Mouse (Mus musculus): ENCODE measurements around the gene 9430038I01Rik.
A peak's percentile ranks its signal among the peaks of the same experiment; 100 is the strongest.

Gene 9430038I01Rik

DNA sequence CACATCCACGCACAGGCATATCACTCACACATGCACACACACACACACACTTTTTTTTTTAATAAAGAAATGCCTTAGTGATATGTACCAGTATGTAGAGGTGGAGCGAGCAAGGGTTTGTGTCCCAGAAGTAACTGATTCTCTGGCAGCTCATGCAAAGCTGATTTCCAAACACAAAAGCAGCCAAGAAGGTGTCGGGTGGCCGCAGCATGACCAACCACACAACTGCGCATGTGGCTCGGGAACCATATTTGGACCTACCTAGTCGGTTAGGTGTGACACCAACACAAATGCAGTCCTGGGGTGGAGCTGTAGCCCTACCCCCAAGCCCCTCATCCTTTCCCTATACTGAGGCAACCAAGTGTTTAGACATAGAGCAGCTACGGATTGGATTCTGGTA lies 45.5 kb downstream of the 9430038I01Rik start:
- no peak for DNase-seq (ENCODE audit: low spot score)

DNA sequence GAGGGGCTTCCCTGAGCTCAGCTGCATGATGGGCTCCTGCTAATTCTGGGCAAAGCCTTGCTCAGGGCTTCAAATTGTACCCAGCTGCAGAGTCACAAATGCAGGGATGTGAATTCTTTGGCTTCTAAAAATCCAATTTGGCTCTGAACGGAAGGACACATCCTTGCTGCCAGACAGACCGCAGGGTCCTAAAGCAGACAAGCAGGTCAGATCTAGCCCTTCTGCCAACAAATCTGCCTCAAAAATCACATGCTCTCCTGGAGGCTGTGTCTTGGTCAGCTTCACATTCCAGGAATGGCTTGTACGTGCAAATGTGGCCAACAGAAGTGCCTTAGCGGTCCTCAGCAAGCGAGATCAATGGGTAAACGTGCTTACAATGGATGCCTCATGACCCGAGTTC lies 46.0 kb downstream of the 9430038I01Rik start:
- no peak for DNase-seq (ENCODE audit: low spot score)

DNA sequence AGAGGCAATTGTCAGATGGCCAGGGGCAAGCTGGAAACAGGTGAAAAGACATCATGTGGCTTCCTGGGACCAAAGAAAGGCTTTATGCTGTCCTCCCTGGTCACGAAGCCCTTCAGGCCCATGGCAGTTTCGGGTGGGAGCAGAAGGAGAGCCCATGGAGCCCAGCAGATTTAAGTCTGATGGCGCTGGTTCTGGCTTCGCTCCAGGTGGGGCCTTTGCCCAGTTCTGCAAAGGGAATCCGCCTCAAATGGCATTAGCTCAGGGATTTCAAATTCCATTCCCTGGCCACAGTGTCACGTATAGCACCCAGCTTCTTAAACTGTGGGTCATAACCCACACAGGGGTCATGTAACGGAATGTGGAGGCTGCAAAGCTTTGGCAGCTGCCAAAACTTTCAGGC lies 63.7 kb downstream of the 9430038I01Rik start:
- DNase-seq (ENCODE audit: low spot score), result no peak

DNA sequence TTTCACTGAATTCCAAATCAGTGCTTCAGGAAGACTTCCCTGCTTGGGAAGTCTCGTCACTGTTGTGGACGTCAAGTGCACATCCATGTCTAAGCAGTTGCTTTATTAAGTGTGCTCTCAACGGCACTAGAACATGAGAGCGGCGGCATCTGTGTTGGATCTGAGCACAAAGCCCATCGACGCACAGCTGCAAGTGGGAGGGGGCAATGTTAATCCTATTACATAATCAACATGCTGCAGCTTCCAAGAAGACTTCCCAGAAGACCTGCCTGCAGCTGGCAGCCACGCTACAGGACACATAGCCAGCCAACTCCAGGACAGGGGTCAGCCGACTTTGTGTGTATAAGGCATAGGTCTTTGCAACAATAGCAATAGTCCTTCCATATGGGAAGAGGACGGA lies 64.5 kb downstream of the 9430038I01Rik start:
- peak; percentile 32 for DNase-seq (ENCODE audit: low spot score)

DNA sequence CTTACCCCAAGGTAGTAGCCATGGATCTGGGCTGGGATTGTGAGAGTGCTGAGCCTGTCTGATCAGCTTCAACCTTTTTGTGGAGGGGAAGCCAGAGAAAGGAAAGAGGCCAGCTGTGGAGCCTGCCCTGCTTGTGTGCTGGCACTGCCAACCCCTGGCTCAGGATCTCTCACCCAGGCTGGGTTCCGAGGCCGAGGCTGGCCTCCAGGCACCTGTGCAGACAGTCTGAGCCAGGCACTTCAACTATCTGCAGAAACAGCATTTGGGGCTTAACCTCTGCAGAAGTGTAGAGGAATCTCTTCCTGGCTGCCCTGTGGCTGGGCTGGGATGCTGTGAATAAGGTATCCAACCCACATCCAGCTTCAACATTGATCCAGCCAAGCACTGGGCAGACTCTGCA lies 76.6 kb downstream of the 9430038I01Rik start:
- no peak for DNase-seq (ENCODE audit: low spot score)
